Mouse (Mus musculus) CH12.LX (cell line): ENCODE results near the gene Cacna2d1. TPM values are rescaled to one million over a fixed set of nuclear protein-coding genes. Genes with fewer than 3 reads are reported as not detected.

Experiments
- DNase-seq: peaks from one replicate; pipeline ENCODE4 v3.0.0-alpha.2; 2013; ENCODE audit errors: extremely low read depth
- H3K27ac ChIP-seq: 2 replicates; pipeline ENCODE4 v1.5.1; 2012; ENCODE audit warnings: low read depth, mild to moderate bottlenecking, control low read depth, moderate library complexity; ENCODE audit not compliant: insufficient read depth
- H3K27me3 ChIP-seq: replicated peaks from 2 replicates; pipeline ENCODE3; 2012; ENCODE audit warnings: inconsistent platforms
- H3K36me3 ChIP-seq, 2 experiments: replicated peaks in 1 of 2; 2 replicates each; pipeline versions ENCODE3 to v1.6.1; 2012; ENCODE audit warnings: inconsistent platforms in 1 of 2, low read length in 1 of 2, mild to moderate bottlenecking in 1 of 2, mixed read lengths in 1 of 2, moderate library complexity in 1 of 2; ENCODE audit not compliant: control insufficient read depth in 1 of 2, insufficient read depth in 1 of 2
- H3K4me1 ChIP-seq, 2 experiments: 2 replicates each; pipeline ENCODE4 v1.6.1; 2012; ENCODE audit warnings: inconsistent platforms in 1 of 2, moderate library complexity in 1 of 2; ENCODE audit not compliant: insufficient read depth in 2 of 2, control insufficient read depth in 1 of 2
- H3K4me2 ChIP-seq: 2 replicates; pipeline ENCODE4 v1.6.1; 2012; ENCODE audit warnings: low read depth, mild to moderate bottlenecking, control low read depth; ENCODE audit not compliant: poor library complexity, insufficient read depth, severe bottlenecking
- H3K4me3 ChIP-seq, 3 experiments: fragments of 150-350 bp in 1 of 3; sonication (generic) in 1 of 3; replicated peaks in 1 of 3; 2 replicates each; pipeline versions ENCODE3 to v1.5.1; 2011 to 2012; ENCODE audit warnings: low read depth in 2 of 3, low read length in 2 of 3, mild to moderate bottlenecking in 2 of 3, moderate library complexity in 2 of 3, control low read depth in 1 of 3, improper control_type of control experiment in 1 of 3, inconsistent platforms in 1 of 3, mixed read lengths in 1 of 3; ENCODE audit not compliant: poor library complexity in 1 of 3
- H3K79me2 ChIP-seq: replicated peaks from 2 replicates; pipeline ENCODE4 v1.6.1; 2012; ENCODE audit warnings: mild to moderate bottlenecking, moderate library complexity; ENCODE audit not compliant: control insufficient read depth, poor library complexity, insufficient read depth, severe bottlenecking; ENCODE audit errors: extremely low read depth
- H3K9ac ChIP-seq: 2 replicates; pipeline ENCODE4 v1.6.1; 2012; ENCODE audit warnings: low read depth, mild to moderate bottlenecking, control low read depth, moderate library complexity; ENCODE audit not compliant: insufficient read depth
- H3K9me3 ChIP-seq: replicated peaks from 2 replicates; pipeline ENCODE3; 2012; ENCODE audit warnings: low read length, inconsistent platforms, mixed read lengths
- BHLHE40 ChIP-seq: IDR thresholded peaks from 2 replicates; pipeline ENCODE4 v1.6.1; 2011; ENCODE audit warnings: mild to moderate bottlenecking, low read depth, low read length, improper control_type of control experiment
- E2F4 ChIP-seq: IDR thresholded peaks from 2 replicates; pipeline ENCODE4 v1.6.1; 2011; ENCODE audit warnings: low read depth, low read length, improper control_type of control experiment; ENCODE audit not compliant: insufficient replicate concordance
- EP300 ChIP-seq: IDR thresholded peaks from 2 replicates; pipeline ENCODE4 v1.6.1; 2011; ENCODE audit warnings: low read length, improper control_type of control experiment
- ETS1 ChIP-seq: conservative IDR thresholded peaks from 2 replicates; pipeline ENCODE4 v1.6.1; 2012; ENCODE audit warnings: low read depth, mild to moderate bottlenecking, inconsistent platforms, low read length, improper control_type of control experiment, moderate library complexity
- HCFC1 ChIP-seq: IDR thresholded peaks from 2 replicates; pipeline ENCODE4 v1.6.1; 2012; ENCODE audit warnings: low read depth, mild to moderate bottlenecking, inconsistent platforms, low read length, improper control_type of control experiment
- IRF4 ChIP-seq: IDR thresholded peaks from 2 replicates; pipeline ENCODE4 v1.6.1; 2014; ENCODE audit warnings: low read depth, mild to moderate bottlenecking, inconsistent platforms, low read length, improper control_type of control experiment
- JUN ChIP-seq: IDR thresholded peaks from 2 replicates; pipeline ENCODE4 v1.6.1; 2011; ENCODE audit warnings: low read depth, mild to moderate bottlenecking, low read length, improper control_type of control experiment, moderate library complexity; ENCODE audit not compliant: insufficient read depth
- MAFK ChIP-seq: IDR thresholded peaks from 2 replicates; pipeline ENCODE4 v1.6.1; 2011; ENCODE audit warnings: low read length, improper control_type of control experiment; ENCODE audit not compliant: insufficient replicate concordance
- MAZ ChIP-seq: IDR thresholded peaks from 2 replicates; pipeline ENCODE4 v1.6.1; 2012; ENCODE audit warnings: low read depth, mild to moderate bottlenecking, inconsistent platforms, low read length, improper control_type of control experiment, moderate library complexity
- NELFE ChIP-seq: IDR thresholded peaks from 2 replicates; pipeline ENCODE4 v1.6.1; 2011; ENCODE audit warnings: low read depth, low read length, improper control_type of control experiment
- NRF1 ChIP-seq: IDR thresholded peaks from 2 replicates; pipeline ENCODE4 v1.6.1; 2014; ENCODE audit warnings: low read depth, mild to moderate bottlenecking, inconsistent platforms, low read length, improper control_type of control experiment, moderate library complexity
- PAX5 ChIP-seq: IDR thresholded peaks from 2 replicates; pipeline ENCODE4 v1.6.1; 2012; ENCODE audit warnings: low read length, inconsistent platforms, mixed read lengths
- POLR2A ChIP-seq: IDR thresholded peaks from 2 replicates; pipeline ENCODE4 v1.6.1; 2011; ENCODE audit warnings: low read depth, mild to moderate bottlenecking, improper control_type of control experiment, low read length
- POLR2AphosphoS2 ChIP-seq: IDR thresholded peaks from 2 replicates; pipeline ENCODE4 v1.6.1; 2011; ENCODE audit warnings: low read depth, low read length, improper control_type of control experiment
- RAD21 ChIP-seq: IDR thresholded peaks from 2 replicates; pipeline ENCODE4 v1.6.1; 2011; ENCODE audit warnings: low read depth, mild to moderate bottlenecking, low read length, improper control_type of control experiment, moderate library complexity
- SIN3A ChIP-seq: IDR thresholded peaks from 2 replicates; pipeline ENCODE4 v1.6.1; 2012; ENCODE audit warnings: low read length, improper control_type of control experiment, inconsistent platforms
- TCF12 ChIP-seq: IDR thresholded peaks from 2 replicates; pipeline ENCODE4 v1.6.1; 2014; ENCODE audit warnings: low read depth, mild to moderate bottlenecking, inconsistent platforms, low read length, improper control_type of control experiment
- UBTF ChIP-seq: IDR thresholded peaks from 2 replicates; pipeline ENCODE4 v1.6.1; 2012; ENCODE audit warnings: low read depth, mild to moderate bottlenecking, inconsistent platforms, low read length, improper control_type of control experiment, moderate library complexity
- USF2 ChIP-seq: conservative IDR thresholded peaks from 2 replicates; pipeline ENCODE4 v1.6.1; 2011; ENCODE audit warnings: low read depth, low read length, improper control_type of control experiment
- ZC3H11A ChIP-seq: IDR thresholded peaks from 2 replicates; pipeline ENCODE4 v1.6.1; 2012; ENCODE audit warnings: low read depth, mild to moderate bottlenecking, inconsistent platforms, low read length, improper control_type of control experiment
- ZKSCAN1 ChIP-seq: IDR thresholded peaks from 2 replicates; pipeline ENCODE4 v1.6.1; 2012; ENCODE audit warnings: low read depth, inconsistent platforms, low read length, improper control_type of control experiment, borderline replicate concordance
- ZNF384 ChIP-seq: IDR thresholded peaks from 2 replicates; pipeline ENCODE4 v1.6.1; 2012; ENCODE audit warnings: low read depth, low read length, improper control_type of control experiment, inconsistent platforms
- dilution Hi-C: fragments of 300-500 bp; cut with MboI; formaldehyde crosslinking; loops from 2 replicates; pipeline ENCODE4 v1.14.3; 2020; ENCODE audit warnings: low sequenced_read_pairs; ENCODE audit not compliant: extremely low pct_unique_long_range_greater_than_20kb, extremely low pct_ligation_motif_present
- in situ Hi-C: fragments of 300-500 bp; cut with MboI; formaldehyde crosslinking; loops from 3 replicates; pipeline ENCODE4 v1.14.3; 2019; ENCODE audit warnings: low sequenced_read_pairs, low pct_ligation_motif_present, low pct_unique_long_range_greater_than_20kb, mixed read lengths
- polyA plus RNA-seq: library from polyadenylated mRNA; unstranded; fragments of >175 nt; gene quantifications from 2 replicates; pipeline ENCODE4 v1.2.1, GENCODE M21; 2012; ENCODE audit warnings: low read depth; ENCODE audit not compliant: insufficient read length
- total RNA-seq, 2 experiments: library from RNA; depleted of rRNA; stranded (reverse); fragments of 300-350 nt in 1 of 2; fragments of >200 nt in 1 of 2; gene quantifications; 2 replicates each; pipeline ENCODE4 v1.2.3; 2012 to 2014

Gene Cacna2d1
- total and polyA plus RNA-seq, 3 experiments = 0.13 to 1.3 (median 0.28) TPM

DNA sequence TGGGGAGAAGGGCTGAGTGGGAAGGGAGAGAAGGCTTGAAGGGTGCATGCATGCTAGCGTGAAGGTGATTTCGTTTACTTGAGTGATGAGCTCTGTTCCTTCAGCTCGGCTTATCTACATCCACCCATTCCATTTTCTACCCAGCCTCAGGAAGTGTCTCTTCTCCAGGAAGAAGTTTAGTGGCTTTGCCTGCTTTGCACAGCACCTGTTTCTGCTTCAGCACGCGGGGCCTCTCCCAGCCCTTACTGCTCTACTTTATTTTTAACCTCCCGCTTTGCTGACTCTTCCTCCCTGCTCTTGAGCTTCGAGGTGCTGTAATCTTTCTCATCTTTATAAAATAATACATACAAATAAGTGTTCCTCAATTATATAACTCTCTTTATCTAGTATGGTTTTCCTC, 158.0 kb downstream of the Cacna2d1 start:
- Histone ChIP-seq H3K4me3 (no peak overlapping the region), H3K9me3 (no peaks in the 10 kb centered on the region), H3K27ac (no peak overlapping the region), H3K4me2 (no peak overlapping the region), H3K79me2 (no peaks in the 10 kb centered on the region), H3K27me3 (no peaks in the 10 kb centered on the region), H3K9ac (no peak overlapping the region), H3K36me3 (no peaks in the 10 kb centered on the region), H3K4me1 (no peaks in the 10 kb centered on the region)
- dilution Hi-C loops = no loop called here
- in situ Hi-C loops = no loop called here
- TF ChIP-seq EP300 = no peak
- TF ChIP-seq USF2 = no peak
- no peak for TF ChIP-seq PAX5
- TF ChIP-seq RAD21 = no peak
- TF ChIP-seq NELFE = no peak
- no peak for TF ChIP-seq E2F4
- TF ChIP-seq ZC3H11A = no peak
- TF ChIP-seq BHLHE40 = no peak
- no peak for TF ChIP-seq POLR2AphosphoS2
- no peak for TF ChIP-seq SIN3A
- TF ChIP-seq HCFC1 = no peak
- no peak for TF ChIP-seq NRF1
- no peak for DNase-seq

DNA sequence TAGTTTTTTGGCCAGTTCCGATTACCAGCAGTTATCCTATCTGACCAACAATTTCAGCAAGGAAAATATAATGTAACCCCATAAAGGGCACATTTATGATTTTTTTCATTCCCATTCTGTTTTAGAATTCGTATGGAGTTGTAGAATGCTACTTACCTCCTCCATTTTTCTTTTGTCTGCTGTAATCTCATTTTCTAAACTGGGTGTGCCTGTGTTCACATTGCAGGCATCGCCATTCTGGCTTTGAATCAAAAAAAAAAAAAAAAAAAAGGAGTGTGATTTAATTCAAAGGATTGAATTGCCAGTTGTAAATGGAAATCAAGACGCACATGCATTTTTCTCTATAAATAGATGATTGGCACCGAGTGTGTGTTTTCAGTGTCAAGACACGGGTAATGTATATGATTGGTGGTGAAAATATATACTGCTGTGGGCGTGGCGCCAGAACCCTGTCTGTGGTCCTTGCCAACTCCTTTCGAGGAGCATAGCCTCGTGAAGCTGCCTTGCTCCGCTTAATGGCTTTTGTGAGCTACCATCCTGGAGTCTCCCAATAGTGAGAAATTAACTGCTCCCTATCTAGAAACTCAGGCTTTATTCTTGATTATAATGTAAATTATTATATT, 158.7 kb downstream of the Cacna2d1 start:
- TF ChIP-seq ETS1 (no peak), PAX5 (no peak)
- TF ChIP-seq, all 38 proteins: peak for 0
- dilution Hi-C loops = no loop called here
- Histone ChIP-seq H3K9ac (no peak overlapping the region), H3K27me3 (no peaks in the 10 kb centered on the region), H3K36me3 (no peaks in the 10 kb centered on the region), H3K9me3 (no peaks in the 10 kb centered on the region), H3K4me2 (no peak overlapping the region), H3K4me1 (no peaks in the 10 kb centered on the region), H3K79me2 (no peaks in the 10 kb centered on the region), H3K27ac (no peak overlapping the region), H3K4me3 (no peak overlapping the region)
- in situ Hi-C loops = no loop called here
- DNase-seq = no peak

DNA sequence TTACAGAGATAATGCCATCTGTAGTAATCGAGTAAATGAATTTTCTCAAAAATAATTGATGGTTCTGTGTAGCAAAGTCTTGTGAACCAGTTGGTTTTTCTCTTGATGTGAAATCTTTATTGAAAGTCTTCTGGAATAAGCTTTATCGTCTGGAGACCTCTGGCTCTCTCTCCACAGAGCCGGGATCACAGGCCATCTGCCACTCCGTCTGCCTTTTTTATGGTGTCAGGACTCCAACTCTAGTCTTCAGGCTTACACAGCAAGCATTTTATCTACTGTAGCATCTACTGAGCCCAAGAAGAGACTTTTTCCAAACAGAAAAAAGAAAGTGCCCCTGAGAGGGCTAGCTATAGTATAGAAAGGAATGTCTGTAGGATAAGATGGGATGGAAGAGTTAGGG, 160.9 kb downstream of the Cacna2d1 start:
- H3K27ac ChIP-seq = no peak overlapping the region
- H3K9me3 ChIP-seq = no peaks in the 10 kb centered on the region
- dilution Hi-C loops (no loop called here), in situ Hi-C loops (no loop called here)
- no peaks in the 10 kb centered on the region for H3K27me3 ChIP-seq
- no peak overlapping the region for H3K4me3 ChIP-seq
- H3K4me2 ChIP-seq = no peak overlapping the region
- DNase-seq = no peak
- H3K4me1 ChIP-seq = no peaks in the 10 kb centered on the region
- H3K79me2 ChIP-seq = no peaks in the 10 kb centered on the region
- no peak overlapping the region for H3K9ac ChIP-seq
- TF ChIP-seq ZKSCAN1 (no peak), UBTF (no peak), SIN3A (no peak), PAX5 (no peak), BHLHE40 (no peak), MAFK (no peak), NELFE (no peak), E2F4 (no peak), ZC3H11A (no peak), MAZ (no peak), IRF4 (no peak), ZNF384 (no peak), USF2 (no peak), JUN (no peak), ETS1 (no peak), POLR2A (no peak), NRF1 (no peak), TCF12 (no peak)
- TF ChIP-seq, all 38 proteins: peak for 0
- no peaks in the 10 kb centered on the region for H3K36me3 ChIP-seq
